ENCODE assay signal across 16 mouse cellular contexts in the genomic region with DNA sequence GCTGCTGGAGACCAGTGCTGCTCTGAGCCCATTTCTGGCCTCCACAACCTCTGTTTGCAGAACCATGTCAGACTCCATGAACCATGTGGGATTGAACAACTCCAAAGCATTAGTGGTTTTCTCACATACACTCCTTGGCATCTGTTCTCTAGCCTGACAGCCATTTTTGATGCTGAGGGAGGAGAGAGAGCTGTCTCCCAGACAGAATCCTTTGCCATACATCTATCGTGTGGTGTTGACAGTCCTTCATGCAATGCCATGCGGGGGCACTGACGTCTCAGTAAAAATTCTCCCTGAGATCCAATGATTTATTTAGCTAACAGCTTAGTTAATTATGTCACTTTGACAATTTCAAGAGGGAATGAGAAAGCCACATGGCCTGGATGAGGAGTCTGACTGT.
"Had no signal": no experiment of that assay in that cellular context is flagged by ENCODE, and none has a peak within 500 bp of the region (broad histone marks: within the 10 kb centered on the region; RNA-seq: fewer than 3 reads in every experiment).

No protein-coding gene starts in this region.

- ATAC-seq: liver, postnatal 0 days had no signal

- H3K4me3 ChIP-seq: lung, embryonic 15.5 days; megakaryocyte, embryonic 14.5 days; midbrain, embryonic 12.5 days; neural tube, embryonic 12.5 days; stomach, embryonic 15.5 days had no signal

- H3K4me2 ChIP-seq: lung, embryonic 15.5 days; midbrain, embryonic 12.5 days; neural tube, embryonic 12.5 days; stomach, embryonic 15.5 days had no signal

- H3K9ac ChIP-seq: liver, postnatal 0 days; lung, embryonic 15.5 days; midbrain, embryonic 12.5 days; neural tube, embryonic 12.5 days; stomach, embryonic 15.5 days had no signal

- H3K36me3 ChIP-seq: lung, embryonic 15.5 days; midbrain, embryonic 12.5 days; neural tube, embryonic 12.5 days; stomach, embryonic 15.5 days had no signal

- DNase-seq: liver, postnatal 0 days; lung, adult 2 months; lung, postnatal 14 days; lung, postnatal 36 days; midbrain, embryonic 14.5 days; right cerebral cortex, postnatal 14 days; thymus, adult 2 months; thymus, postnatal 25 days; thymus, postnatal 4 days had no signal

- H3K4me1 ChIP-seq: megakaryocyte, embryonic 14.5 days; midbrain, embryonic 12.5 days; neural tube, embryonic 12.5 days had no signal

- H3K27me3 ChIP-seq: lung, embryonic 15.5 days; megakaryocyte, embryonic 14.5 days; midbrain, embryonic 12.5 days; neural tube, embryonic 12.5 days had no signal

- H3K9me3 ChIP-seq: lung, embryonic 15.5 days; midbrain, embryonic 12.5 days; neural tube, embryonic 12.5 days; stomach, embryonic 15.5 days had no signal

- H3K27ac ChIP-seq: lung, embryonic 15.5 days; macrophage; midbrain, embryonic 12.5 days; neural tube, embryonic 12.5 days; stomach, embryonic 15.5 days; stomach, postnatal 0 days had no signal
